Mouse (Mus musculus) right cerebral cortex, adult 2 months (tissue): Measurements from ENCODE around the gene S100a1.

Experiments
- DNase-seq, 2 experiments: peaks; one replicate each; pipeline ENCODE4 v3.0.0; 2021 to 2022; ENCODE audit warnings: low spot score in 2 of 2

The S100a1 gene

DNA sequence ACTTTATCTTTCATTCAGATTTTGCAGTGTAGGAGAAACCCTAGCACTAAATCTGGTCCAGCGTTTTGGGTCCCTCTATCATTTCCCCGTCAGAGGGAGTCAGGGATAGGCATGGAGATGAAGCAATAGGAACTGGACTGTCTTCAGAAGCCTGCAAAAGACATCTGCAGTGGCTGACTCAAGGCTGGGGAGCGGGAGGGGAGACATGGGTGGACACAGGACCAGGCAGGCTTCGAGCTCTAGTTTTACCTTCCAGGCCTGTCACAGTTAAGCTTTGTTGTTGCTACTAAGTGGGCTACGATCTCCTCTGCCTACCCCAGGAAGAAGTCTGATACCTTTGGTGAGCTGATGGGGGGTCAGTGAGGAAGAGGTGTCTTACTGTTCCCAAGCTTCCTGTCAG, 1.9 kb downstream of the S100a1 start:
- no peak for DNase-seq

DNA sequence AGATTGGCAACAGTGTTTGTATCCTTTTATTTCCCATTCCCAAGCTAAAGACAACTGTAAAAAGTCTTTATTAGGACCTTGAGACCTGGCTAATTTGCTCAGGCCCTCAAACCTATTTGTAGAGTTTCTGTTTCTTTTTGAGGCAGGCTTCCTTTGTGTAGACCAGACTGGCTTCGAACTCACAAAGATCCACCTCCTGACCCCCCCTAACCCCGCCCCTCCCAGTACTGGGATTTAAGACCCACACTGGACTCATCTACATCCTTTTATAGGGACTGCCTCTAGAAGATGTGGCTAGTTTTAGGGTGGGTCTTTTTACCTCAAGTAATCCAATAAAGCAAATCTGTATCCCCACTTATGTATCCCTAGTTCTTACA, 4.5 kb downstream of the S100a1 start:
- DNase-seq = no peak

DNA sequence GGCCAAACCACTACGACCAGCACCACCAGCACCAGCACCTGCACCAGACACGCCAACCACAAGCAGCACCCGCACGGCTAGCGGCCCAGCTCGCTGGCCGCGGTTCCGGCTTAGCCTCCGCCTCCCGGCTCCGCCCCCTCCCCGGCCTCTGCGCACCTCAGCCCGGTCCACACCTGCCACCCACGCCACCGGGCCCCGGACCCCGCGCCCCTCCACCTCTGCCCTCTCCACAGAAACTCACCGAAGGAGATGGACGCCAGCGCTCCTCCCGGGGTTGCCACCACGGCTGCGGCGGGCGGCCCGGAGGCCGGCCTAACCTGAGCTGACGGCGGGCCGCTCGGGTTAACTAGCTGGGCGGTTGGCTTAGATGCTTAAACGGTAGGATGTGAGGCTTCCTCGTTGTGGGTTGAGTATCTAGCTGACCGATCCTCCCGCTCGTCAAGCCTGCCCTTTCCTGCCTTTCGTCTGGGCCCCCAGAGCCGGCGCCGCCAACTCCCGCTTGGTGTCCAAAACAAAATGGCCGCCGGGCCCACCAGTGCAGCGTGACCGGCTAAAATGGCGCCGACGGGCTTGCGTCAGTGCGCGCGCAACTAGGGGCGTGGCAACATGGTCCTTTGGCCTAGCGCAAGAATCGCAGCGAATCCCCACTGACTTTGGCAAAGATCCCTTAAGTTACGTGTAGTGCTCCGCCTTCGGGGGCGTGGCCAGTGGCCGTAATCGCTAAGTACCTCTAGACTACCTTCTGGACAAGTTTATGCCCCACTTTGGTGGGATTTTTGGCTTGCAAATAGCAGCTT, 5.0 kb downstream of the S100a1 start, which contains the start of gene Chtop:
TSS of gene Chtop (minus strand) at position 549 of the 797 bp plus-strand sequence.
- peak; percentile 99 to 100 for DNase-seq

DNA sequence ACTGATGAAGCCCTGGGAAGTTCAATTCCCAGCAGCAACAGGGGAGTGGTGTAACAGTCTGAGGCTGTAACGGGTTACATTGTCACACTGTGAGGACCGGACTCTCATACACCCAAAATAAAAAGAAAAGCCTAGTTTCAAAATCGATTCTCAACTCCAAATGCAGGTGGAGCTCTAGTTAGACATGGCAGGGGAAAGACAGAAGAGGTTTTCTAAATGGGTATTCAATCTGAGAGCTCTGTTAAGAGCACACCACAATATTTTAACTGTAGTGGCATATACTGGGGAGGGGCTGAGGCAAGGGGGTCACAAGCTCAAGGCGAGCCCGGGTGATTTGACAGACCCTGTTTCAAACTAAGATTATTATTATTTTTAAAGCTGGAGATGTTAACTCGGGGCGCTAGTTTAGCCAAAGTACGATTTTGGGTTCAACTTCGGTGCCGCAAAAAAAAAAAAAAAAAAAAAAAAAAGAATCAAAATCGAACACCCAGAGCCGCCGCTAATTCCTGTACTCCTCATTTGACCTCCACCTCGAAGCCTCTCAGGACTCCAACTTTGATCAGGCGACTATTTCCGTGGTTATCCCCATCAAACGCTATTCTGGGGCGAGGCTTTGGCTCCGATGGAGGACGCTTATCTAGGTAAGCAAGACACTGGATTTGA, 5.8 kb downstream of the S100a1 start:
- no peak for DNase-seq

DNA sequence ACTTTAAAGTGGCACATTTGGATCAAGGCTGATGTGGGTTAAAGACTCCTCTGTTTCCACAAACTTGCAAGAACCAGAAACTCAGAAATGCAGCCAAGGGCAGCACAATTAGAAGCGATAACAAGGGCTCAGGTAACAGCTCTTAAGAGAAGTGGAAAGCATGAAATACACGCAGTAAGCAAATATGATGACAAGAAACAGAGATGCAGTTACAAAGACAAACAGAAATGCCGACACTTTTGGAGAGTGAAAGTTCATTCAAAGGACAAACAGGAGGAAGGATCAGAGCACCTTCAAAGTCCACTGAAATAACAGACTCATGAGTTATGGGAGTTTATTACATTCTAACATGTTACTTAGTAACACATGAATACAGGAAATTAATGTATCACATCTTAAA, 7.8 kb downstream of the S100a1 start:
- no peak for DNase-seq

DNA sequence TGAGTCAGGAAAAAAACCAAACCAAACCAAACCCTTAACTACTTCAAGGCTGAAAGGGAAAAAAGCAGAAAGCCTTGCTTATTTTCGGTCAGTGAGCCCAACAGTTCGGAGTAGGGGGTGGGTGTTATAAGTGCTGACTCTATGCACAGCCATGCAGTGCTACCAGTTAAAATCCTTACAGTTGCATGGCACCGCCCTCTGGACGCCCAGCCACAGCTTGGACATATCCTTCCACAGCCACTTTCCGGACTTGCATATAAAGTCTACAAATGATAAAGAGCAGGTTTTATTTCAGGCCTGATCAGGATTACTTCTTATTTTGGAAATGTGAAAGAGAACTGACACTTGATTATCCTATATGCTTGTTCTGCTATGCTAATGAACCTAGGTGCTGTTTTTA, 9.0 kb downstream of the S100a1 start:
- no peak for DNase-seq

DNA sequence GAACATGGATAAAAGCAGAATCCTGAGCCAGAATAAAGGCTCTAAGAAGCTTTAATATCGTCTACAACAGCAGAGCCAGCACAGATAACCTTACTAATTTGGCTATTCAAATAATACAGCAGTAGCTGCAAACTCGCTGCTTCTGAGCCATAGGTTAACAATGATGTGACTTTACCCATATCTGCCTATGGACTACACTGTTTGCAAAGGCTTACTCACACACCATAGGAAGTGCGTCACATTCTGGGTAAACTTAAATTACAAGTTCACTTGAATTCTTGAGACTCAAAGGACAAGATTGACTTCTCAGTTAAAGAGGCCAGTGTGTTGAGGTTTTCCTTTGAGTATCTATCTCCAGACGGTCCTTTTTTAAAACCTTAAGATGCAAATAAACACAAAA, 10.7 kb downstream of the S100a1 start:
- no peak for DNase-seq

DNA sequence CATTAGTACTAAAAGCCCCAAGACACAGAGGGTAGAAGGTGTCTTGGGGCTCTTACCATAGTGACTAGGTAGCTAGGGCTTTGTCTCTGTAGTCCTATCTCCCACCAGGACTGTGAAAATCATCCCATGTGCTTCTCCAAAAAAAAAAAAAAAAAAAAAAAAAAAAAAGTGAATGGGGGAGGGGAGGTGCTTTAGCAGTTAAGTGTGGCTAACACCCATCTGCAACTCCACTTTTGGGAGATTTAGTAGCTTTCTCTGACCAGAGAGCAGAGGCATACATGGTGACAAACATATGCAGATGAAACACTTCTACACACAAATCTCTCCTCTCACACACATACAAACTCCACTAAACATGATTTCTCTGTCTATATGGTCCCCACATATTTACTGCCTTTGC, 16.6 kb downstream of the S100a1 start:
- DNase-seq = no peak

DNA sequence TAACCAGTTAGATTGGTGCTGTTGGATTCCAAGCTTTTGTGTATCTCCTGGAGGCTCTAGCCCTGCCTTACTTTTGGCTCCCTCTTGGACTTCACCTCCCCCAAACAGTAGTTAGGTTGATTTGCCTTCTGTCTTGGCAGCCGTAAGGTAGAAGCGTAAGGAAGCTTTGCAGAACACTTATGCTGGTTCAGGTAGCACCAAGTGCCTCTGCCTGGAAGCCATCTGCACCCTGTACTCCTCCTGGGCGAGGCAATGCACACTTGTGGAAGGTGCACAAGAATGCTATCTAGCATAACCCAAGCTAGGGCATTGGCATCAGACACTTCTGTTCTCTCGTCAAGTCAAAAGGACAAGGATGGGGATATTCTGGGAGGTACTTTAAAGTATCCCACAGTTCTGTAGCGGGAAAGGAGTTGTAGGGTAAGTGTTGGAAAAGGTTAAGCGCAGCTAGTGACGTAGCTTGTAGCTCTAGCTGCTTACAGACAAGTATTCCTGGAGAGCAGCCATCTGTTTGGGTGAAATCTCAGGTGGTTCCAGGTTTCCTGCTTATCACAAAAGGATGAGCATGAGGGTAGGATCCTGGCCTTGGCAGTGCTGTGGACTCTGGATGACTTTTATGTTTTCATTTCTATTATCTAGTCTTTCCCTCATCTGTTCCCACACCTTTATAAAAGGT, 18.2 kb downstream of the S100a1 start:
- no peak for DNase-seq

DNA sequence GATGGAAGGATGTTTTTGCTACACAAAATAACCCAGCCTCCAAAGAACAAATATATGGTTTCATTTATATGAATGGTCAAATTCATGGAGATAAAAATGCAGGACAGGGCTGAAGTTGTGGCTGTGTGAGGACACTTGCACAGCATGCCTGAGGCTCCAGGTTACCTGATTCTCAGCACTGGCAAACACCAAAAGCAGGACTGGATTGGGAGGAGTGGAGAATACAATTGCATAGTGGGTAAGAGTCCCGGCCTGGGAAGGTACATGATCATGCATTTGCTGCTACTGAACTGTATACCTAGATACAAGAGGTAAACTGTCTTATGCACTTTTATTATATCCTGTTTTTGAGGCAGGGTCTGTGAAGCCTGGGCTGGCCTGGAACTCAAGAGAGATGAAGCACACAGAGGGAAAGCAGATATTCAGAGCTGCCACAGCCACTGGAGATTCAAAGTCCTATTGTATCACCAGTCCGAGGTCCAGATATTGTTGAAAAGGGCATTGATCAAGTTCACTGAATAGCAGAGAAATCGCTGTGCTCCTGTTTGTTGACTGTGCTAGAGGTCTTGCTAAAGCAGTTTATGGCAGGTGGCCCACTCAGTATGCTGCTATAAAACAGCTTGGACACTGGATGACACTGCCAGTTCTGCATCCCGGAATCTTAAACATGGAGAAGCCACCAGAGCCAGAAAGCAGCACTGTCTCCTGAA, 20.2 kb downstream of the S100a1 start:
- no peak for DNase-seq

DNA sequence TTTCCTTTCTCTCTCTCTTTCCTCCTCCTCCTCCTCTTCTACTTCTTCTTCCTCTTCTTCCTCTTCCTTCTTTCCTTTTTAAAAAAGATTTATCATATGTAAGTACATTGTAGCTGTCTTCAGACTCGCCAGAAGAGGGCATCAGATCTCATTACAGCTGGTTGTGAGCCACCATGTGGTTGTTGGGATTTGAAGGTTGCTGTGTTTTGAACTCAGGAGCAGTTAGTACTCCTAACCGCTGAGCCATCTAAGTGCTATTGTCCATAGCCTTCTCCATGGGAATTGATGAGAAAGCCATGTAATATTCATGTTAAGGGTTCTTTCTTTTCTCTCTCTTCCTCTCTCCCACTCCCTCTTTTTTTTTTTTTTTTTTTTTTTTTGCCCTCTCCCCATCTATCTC, 22.8 kb downstream of the S100a1 start:
- DNase-seq = peak in 1 of 2 experiments; percentile 43

DNA sequence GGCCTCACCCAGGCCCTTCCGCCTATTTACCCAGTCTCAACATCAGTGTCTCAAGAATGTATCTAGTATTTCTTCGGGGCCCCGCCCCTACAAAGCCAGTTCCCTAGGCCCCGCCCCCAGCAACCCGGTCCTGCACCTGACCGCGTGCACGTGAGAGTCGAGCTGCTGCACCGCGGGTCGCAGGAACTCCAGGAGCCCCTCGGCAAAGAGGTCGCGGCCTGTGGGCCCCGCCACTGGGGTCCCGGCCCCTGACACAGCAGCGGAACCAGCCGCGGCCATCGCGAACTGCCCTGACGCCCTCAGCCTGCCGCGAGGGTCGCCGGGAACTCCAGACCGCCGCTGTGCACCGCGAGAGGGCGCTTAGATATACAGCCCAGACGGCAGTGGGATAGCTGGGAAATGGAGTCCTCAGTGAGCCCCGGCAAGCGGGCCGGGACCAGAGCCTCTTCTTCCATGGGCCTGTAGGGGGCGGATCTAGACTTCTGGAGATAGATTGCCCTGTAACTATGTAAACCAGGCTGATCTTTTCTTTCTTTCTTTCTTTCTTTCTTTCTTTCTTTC, 23.4 kb downstream of the S100a1 start, which contains the start of gene Snapin:
TSS of gene Snapin (minus strand) at position 338 of the 561 bp plus-strand sequence.
- DNase-seq = peak; percentile 94 to 95

DNA sequence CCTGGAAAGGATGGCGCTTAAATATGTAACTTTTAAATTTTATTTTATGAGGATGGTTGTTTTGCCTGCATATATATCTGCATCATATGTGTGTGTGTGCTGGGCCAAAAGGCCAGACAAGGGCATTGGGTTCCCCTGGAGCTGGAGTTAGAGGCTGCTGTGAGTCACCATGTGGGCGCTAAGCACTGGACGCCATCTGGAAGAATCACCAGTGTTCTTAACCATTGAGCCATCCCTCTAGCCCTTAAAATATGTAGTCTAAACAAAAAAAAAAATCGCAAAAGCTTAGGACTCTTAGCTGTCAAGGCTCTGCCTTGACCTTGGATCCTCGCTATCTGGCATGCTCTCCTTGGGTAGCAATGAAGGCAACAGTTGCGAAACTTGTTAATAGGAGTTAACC, 25.6 kb downstream of the S100a1 start:
- no peak for DNase-seq

DNA sequence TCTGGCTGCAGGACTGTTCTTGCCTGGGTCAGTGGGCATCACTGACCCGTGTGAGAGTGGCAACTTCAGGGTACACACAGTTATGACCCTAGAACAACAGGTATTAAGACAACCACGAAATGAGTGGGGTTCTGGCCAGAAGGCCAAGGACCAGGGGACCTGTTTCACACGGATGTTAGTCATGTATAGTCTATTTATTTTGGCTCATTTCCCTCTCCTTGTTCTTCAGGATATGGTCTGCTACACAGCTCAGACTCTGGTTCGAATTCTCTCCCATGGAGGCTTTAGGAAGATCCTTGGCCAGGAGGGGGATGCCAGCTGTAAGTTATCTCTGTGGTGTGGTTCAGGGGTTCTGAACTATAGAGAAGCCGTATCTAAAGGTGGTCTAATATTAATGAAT, 27.2 kb downstream of the S100a1 start:
- no peak for DNase-seq

DNA sequence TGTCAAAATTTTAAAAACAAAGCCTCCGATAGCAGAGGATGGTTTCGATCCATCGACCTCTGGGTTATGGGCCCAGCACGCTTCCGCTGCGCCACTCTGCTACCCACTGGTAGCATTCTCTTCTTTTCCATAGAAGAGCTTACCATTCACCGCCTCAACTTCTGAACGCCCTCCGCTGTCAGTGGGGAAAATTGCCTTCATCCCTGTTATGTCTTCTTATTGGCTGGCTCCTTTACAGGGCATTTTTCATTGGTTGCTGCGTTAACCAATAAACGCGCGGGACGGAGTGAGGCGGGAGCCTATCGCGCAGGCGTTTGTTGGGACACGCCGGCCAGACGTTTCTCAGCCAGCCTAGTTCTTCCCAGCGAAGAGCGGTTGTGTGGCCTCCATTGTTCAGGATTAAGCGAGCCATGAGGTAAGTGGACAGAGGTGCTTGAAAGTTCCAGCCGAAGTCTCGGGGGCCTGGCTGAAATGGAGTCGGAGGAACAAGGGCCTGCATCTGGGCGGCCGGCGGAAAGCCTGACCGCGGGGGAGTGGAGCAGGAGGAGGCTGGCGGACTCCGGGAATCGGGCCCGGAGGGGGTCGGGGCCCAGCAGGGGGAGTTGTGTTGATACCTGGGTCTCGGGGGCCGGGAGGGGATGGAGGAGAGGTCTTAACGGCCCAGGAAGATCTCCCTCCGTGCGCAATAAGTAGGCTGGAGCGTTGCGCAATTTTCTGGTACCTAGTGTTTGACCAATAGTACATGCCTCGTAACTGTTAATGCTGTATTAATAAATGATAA, 38.2 kb downstream of the S100a1 start, which contains the start of gene Ilf2:
TSS of gene Ilf2 (plus strand) at position 296 of the 781 bp plus-strand sequence.
- DNase-seq = peak; percentile 96 to 97

DNA sequence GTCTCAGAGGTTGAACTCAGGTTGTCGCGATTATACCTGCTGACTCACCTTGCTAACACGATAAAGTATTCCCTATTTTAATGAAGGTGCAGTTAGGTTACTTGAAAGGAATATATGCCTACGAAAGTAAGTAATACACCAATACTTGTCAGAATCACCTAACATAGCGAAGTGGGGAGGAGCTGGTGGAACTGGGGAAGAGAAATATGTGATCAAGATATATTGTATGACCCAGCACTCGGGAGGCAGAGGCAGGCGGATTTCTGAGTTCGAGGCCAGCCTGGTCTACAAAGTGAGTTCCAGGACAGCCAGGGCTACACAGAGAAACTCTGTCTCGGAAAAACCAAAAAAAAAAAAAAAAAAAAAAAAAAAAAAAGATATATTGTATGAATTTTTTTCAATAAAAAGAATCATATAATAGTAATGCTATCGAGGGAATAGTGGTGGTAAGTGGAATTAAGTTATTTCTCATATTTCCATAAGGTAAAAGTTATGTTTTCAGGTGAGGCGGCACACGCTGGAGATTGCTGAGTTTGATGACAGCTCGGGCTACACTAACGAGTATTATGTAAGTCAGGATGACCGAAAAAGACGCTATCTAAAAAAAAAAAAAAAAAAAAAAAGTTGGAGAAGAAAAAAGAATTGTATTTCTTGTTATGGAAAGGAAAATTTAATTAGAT, 38.9 kb downstream of the S100a1 start:
- DNase-seq = no peak

DNA sequence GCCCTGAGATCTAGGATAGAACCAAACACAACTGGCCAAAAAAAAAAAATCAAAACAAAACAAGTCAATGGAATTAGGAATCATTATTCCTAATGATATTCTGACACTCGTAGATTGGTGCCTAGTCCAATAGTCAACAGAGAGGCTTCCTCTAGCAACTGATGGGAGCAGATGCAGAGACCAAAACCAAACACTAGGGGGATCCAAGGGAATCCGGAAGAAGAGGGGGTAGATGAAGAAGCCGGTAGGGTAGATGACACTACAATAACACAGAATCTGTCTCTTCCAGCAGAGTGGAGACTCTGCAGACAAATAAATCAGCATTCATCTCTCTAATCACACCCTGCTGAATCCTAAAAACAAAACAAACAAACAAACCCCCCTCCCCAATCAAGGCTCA, 42.0 kb downstream of the S100a1 start:
- no peak for DNase-seq

DNA sequence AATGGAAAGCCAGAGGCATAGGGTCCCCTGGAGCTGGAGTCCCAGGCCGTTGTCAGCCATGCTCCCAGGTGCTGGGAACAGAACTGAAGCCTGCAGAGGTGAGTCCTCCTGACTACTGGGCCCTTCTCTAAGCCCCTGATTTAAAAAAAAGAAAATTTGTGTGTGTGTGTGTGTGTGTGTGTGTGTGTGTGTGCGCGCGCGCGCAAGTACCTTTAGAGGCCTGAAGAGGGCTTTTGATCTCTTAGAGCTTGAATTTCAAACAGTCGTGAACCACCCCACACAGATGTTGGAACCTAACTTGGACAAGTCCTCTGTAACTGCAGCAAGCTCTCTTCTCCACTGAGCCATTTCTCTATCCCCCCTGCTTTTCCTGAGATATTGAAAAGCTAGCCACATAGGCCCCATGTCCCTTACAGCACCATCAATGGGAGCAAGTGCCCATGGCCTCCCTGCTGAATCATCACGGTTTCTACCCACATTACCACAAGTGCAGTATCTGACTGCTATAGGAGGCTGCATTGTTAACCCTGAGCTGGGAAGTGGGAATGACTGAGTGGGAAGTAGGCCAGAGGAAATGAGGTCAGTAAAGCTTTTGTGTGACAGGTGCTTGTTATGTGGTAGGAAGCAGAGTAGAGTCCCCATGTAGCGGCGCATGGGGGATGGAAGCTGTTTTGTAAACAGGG, 46.4 kb downstream of the S100a1 start:
- DNase-seq = no peak

DNA sequence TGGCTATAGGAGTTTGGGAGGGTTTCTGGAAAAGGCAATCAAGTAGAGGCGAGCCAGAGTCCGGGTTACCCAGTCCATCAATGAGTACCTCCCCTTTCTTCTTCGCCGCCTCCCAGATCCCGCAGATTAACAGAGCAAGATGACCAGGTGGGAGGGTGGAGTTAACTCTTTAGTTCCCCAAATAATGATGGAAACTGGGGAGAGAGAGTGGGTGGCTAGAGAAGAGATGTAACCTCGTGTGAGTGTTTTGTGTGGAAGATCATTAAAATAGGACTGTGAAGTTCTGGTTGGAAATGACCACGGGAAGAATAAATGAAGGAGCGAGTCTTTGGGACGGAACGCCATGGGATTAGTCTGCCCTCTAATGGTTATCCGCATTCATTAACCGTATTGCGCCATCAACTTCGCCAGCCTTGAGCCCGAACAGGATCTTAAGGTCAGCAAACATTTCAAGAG, 47.9 kb downstream of the S100a1 start:
- DNase-seq = peak; percentile 53 to 73
